8 mouse cellular contexts compared by ENCODE assay signal in the genomic region with DNA sequence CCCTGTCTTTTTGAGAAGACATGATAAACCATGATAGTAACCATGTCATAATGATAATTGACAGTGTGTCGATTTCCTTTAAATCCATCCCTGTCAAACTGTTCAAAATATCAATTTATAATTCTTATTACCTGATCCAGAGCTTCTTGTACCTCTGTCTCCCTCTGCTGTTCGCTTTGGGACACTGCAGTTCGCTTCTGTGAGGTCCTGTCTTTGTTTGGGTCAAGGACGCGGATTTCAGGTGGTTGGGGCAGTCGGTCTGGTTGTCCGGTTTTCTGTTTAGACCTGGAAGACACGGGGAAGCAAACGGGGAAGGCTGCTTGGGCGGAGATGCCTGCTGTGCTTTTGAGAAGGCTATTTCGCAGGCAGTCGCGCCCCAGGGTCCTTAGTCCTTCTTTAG. TPM values are rescaled to one million over a fixed set of nuclear protein-coding genes. Genes with fewer than 3 reads are reported as not detected.
DNase-seq lines count a peak whose midpoint lies in the region; ATAC-seq and TF ChIP-seq lines count a peak whose summit lies in the region.

No protein-coding gene starts in this region.

- no peaks in the 10 kb centered on the region for H3K27me3 ChIP-seq in Patski
- H3K27me3 ChIP-seq in hindbrain, embryonic 16.5 days (replicated peaks; ENCODE audit: control insufficient read depth, insufficient read depth, low read length): peaks cover 51% of the 10 kb centered on the region

- no peak for ATAC-seq in Patski
- no peak for ATAC-seq in hindbrain, embryonic 16.5 days

- H3K36me3 ChIP-seq in hindbrain, embryonic 16.5 days (ENCODE audit: control insufficient read depth, insufficient read depth, low read length): no peaks in the 10 kb centered on the region

- POLR2A ChIA-PET in Patski (lab: Charles Lee): interaction anchor here (0.5 to 0.8 kb wide), 4 partner anchors 13 to 278 kb away, joined by 3 to 4 read pairs (median 4); no protein-coding TSS in a partner anchor

- WGBS in hindbrain, embryonic 16.5 days: 0% methylated on average over 13 of the region's 13 CpGs

- peak overlapping the region; percentile 46 for H3K4me3 ChIP-seq in hindbrain, embryonic 16.5 days (ENCODE audit: low read length)

- H3K4me2 ChIP-seq in hindbrain, embryonic 16.5 days (ENCODE audit: low read length): peak overlapping the region; percentile 70

- peak; percentile 56 for DNase-seq in Patski (ENCODE audit: low read depth, low spot score)
- DNase-seq in cerebellum, adult 9-11 months: peak; percentile 55
- DNase-seq in frontal cortex, postnatal 25 days (ENCODE audit: low spot score in 2 of 2): peak; percentile 49 to 56
- peak; percentile 50 for DNase-seq in left cerebral cortex, adult 11 months (ENCODE audit: low spot score)
- DNase-seq in lung, postnatal 36 days: peak; percentile 91
- peak; percentile 75 to 82 for DNase-seq in right cerebral cortex, adult 2 months (ENCODE audit: low spot score in 2 of 2)
- peak; percentile 67 for DNase-seq in yolk sac, embryonic 10.5 days (ENCODE audit: low spot score)

- no peak overlapping the region for H3K27ac ChIP-seq in hindbrain, embryonic 16.5 days (ENCODE audit: low read depth, low read length)

- in situ Hi-C loops in Patski (cut with MboI; ENCODE audit: low pct_unique_long_range_greater_than_20kb): no loop called here

- CTCF ChIA-PET in Patski (lab: Charles Lee): interaction anchor here (0.7 to 3.1 kb wide), 11 partner anchors 10 to 163 kb away, joined by 3 to 15 read pairs (median 5); no protein-coding TSS in a partner anchor

- no peaks in the 10 kb centered on the region for H3K9me3 ChIP-seq in hindbrain, embryonic 16.5 days (ENCODE audit: control insufficient read depth, low read length)

- peaks cover 7% of the 10 kb centered on the region for H3K4me1 ChIP-seq in hindbrain, embryonic 16.5 days (ENCODE audit: control insufficient read depth, insufficient read depth, low read depth, low read length)

- peak; percentile 98 for TF ChIP-seq CTCF in Patski (IDR thresholded peaks at IDR 0.05)

- peak overlapping the region; percentile 61 for H3K9ac ChIP-seq in hindbrain, embryonic 16.5 days (ENCODE audit: low read depth, low read length)

RNA-seq across cellular contexts. Expression of a gene that starts 11.5 kb away (rescaled TPM):
- not detected for polyA plus RNA-seq in Patski (2021)
- not detected in 2 replicates for polyA plus RNA-seq in hindbrain, embryonic 16.5 days (2015; fragmentation: Nextera tagmentation; extraction: Ambion mirVana)
